Mouse (Mus musculus) left cerebral cortex, postnatal 10 days (tissue): Measurements from ENCODE around the gene Psmd8. TPM values are rescaled to one million over a fixed set of nuclear protein-coding genes. Genes with fewer than 3 reads are reported as not detected.
A peak's percentile ranks its signal among the peaks of the same experiment; 100 is the strongest.
"Not testable (repeated sequence)": the region's sequence is repeated elsewhere in the genome, so short reads cannot be mapped to it uniquely, and the experiment has no call there.

Experiments used
- DNase-seq, 2 experiments: peaks; one replicate each; pipeline ENCODE4 v3.0.0; 2021 to 2022; ENCODE audit warnings: low spot score in 2 of 2, mixed read lengths in 1 of 2; ENCODE audit errors: extremely low spot score in 1 of 2
- intact Hi-C: fragments of 180-260 bp; cut with DNase I; formaldehyde crosslinking; loops from one replicate; pipeline ENCODE4 v1.15.1; 2025
- total RNA-seq, 2 experiments: library from RNA; stranded (reverse); gene quantifications; 2 replicates each; pipeline ENCODE4 v1.2.3; 2021

Gene Psmd8
- total RNA-seq: 100 to 1,000 TPM; 167 to 170 TPM

DNA sequence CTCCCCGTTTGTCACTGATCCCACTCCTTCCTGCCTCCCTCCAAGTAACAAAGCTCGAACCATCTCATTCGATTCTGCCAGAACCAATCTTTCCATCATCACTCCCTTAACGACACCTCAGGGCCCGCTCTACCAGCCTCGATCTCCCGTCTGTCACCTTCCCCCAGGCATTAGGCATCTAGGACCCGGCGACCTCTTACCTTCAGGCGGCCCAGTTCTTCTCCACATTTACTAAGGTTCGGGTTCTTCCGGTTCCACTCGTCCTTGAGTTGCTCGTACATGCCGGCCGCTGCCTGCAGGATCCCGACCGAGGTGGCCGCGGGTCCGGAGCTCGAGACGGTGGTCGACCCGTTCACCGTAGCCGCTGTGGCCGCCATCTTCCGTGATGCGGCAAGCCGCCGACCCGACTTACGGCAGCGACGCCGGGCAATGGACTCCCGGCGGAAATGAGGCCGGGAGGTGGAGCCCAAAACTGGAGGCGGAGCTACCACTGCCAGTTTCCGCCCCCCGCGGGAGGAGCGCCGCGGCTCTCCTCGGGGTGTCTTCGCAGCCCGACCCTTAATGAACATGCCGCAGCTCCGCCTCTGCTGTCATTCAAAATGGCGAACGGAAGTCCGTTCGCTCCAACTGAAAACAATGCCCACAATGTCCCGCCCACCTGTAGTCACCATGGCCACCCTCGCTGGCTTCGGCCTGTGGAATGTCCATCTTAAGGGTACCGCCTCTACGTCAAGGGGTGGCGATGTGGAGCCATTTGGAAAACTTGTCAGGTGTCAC is at the start of gene Psmd8:
TSS of gene Psmd8 (minus strand) at position 625 of the 777 bp plus-strand sequence.
- intact Hi-C loops: loop anchor here (5.0 kb wide), 1 partner anchor 52 kb away; the partner anchor contains the start of gene Kcnk6
- peak; percentile 94 to 97 for DNase-seq

GRCm38 (mm10) chr7:29228202-29228601 is 47.7 kb upstream of the Psmd8 start:
- intact Hi-C loops: no loop called here
- no peak for DNase-seq

- intact Hi-C loops: no loop called here
- DNase-seq: no peak
Observed at GRCm38 (mm10) chr7:29225520-29225919, 45.0 kb upstream of the Psmd8 start.

DNA sequence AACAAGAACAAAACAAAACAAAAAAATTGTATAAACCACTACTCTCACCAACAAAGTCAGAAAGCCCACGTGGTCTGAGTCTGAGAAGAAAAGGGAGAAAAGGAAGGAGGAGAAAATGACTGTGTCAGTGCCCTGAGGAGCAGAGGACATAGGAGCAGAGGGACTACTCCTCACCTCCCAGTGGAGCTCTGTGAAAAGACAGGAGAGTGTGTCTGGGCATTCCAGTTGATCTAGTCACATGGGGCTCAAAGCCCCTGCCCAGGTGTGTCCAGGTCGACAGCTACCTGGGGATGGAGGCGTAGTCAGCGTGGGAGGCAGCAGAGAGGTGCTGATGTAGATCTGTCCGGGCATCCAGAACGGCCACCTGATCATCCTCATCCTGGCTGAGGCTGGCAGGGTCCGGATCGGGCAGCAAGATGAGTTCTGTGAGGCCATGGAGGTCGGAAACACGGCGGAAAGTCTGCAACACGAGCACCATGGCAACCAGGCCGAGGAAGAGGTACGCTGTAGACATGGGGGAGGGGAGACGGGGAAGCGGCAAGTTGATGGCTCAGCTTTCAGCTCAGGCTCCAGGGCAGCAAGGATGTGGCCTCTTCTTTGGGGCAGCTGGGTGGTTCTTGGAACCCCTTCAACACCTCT is 44.4 kb upstream of the Psmd8 start:
- intact Hi-C loops: no loop called here
- peak in 1 of 2 experiments; percentile 50 for DNase-seq

DNA sequence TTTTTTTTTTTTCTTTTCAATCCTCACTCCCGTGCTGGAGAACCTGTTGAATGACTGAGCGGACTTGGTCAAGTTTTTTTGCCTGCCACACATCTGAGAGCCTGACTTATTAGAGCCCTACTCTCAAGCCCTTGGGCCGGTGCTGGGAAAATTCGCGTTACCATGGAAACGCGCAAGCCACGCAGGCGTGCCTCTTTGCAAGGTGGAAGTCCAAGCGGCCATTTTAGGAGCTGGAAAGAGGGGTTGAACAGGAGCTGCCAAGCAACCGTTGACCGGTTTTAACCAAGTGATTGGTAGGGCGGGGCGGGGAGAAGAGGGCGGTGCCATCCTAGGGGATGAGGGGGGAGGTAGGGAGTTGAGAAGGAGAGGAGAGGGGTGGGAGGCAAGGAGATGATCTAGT is 34.3 kb upstream of the Psmd8 start:
- no peak for DNase-seq

DNA sequence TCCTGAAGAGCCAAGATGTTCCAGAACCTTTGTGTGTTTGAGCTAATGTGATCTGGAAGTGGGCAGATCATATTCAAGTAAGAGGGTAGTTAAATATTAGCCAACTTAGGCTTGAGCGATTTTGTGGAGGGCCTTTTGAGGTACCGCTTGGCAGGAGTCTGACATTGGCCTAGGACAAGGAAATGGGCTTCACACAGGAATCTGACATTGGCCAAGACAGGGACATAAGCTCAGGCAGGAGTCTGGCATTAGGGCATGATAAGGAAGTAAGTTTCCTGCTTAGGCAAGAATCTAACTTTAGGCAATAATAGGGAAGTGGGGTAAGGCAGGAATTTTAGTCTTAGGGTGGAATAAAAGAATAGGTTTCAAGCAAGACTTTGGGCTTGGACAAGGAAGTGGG is 33.7 kb upstream of the Psmd8 start:
- intact Hi-C loops: no loop called here
- DNase-seq: no peak

More for the DNA sequence above, 34.3 kb upstream of the Psmd8 start:
- intact Hi-C loops: no loop called here

DNA sequence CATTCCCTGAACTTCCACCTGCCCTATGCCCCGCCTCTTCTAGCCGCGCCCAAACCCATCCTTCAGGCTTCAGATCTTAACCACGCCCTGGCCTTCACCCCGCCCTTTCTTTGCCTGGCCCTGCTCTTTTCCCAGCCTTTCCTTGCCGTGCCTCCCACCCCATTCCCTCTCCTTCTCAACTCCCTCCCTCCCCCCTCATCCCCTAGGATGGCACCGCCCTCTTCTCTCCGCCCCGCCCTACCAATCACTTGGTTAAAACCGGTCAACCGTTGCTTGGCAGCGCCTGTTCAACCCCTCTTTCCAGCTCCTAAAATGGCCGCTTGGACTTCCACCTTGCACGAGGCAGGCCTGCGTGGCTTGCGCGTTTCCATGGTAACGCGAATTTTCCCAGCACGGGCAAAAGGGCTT is 33.2 kb upstream of the Psmd8 start, which contains the start of gene Catsperg1:
TSS of gene Catsperg1 (minus strand) at position 361 of the 408 bp plus-strand sequence.
- intact Hi-C loops: no loop called here
- DNase-seq: peak in 1 of 2 experiments; percentile 50

- DNase-seq, intact Hi-C loops: not testable (repeated sequence)
Observed at GRCm38 (mm10) chr7:29212775-29213560, 32.5 kb upstream of the Psmd8 start.

DNA sequence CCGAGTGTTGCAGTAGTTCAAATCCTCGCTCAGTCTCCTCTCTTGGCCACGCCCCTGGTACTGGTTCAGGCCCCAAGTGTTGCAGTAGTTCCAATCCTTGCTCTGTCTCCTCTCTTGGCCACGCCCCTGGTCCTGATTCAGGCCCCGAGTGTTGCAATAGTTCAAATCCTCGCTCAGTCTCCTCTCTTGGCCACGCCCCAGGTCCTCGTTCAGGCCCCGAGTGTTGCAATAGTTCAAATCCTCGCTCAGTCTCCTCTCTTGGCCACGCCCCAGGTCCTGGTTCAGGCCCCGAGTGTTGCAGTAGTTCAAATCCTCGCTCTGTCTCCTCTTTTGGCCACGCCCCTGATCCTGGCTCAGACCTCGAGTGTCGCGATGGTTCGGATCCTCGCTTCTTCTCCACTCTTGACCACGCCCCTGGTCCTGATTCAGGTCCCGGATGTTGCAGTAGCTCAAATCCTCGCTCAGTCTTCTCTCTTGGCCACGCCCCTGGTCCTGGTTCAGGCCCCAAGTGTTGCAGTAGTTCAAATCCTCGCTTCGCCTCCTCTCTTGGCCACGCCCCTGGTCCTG is 31.8 kb upstream of the Psmd8 start:
- DNase-seq: peak in 1 of 2 experiments; percentile 55
- intact Hi-C loops: no loop called here

GRCm38 (mm10) chr7:29211415-29212198 is 31.1 kb upstream of the Psmd8 start:
- intact Hi-C loops: no loop called here
- peak; percentile 63 to 85 for DNase-seq

DNA sequence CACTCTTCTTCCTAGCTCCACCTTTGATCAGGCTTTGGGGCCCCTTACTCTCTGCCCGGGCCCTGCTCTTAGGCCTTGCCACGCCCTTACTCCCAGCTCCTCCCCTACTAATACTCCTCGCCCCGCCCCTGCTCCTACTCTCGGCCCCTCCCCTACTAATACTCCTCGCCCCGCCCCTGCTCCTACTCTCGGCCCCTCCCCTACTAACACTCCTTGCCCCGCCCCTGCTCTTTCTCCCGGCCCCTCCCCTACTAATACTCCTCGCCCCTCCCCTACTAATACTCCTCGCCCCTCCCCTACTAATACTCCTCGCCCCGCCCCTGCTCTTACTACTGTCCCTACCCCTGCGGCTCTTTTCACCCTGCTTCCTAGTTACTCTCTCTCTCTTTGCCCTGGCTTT is 30.5 kb upstream of the Psmd8 start:
- intact Hi-C loops: not testable (repeated sequence)
- peak in 1 of 2 experiments; percentile 54 for DNase-seq

DNA sequence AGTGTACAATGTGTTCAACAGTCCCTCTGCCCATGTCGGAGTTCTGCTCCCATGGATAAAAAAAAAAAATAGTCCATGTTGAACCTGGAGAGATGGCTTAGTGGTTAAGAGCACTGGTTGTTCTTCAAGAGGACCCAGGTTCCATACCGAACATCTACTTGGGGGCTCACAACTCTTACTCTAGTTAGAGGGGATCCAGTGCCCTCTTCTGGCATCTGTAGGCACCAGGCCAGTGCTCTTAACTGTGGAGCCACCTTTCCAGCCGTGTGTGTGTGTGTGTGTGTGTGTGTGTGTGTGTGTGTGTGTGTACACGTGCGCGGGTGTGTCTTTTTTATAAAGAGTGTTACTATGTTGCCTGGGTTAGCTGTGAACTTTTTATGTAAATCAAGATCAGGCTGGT is 22.1 kb upstream of the Psmd8 start:
- DNase-seq: no peak
- intact Hi-C loops: loop anchor here (10.0 kb wide), 1 partner anchor 512 kb away; no protein-coding TSS in a partner anchor

DNA sequence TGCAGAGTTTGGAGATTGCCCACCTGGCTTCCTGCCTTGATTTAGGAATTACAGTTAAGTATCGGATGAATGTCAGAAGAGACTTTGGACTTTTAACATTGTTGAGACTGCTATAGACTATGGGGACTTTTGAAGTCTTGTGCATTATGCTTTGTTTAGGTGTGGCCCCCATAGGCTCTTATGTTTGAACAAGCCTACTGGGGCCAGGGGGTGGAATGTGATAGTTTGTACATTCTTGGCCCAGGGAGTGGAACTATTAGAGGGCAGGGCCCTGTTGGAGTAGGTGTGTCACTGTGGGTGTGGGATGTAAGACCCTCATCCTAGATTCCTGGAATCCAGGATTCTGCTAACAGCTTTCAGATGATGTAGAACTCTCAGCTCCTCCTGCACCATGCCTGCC is 13.7 kb upstream of the Psmd8 start:
- DNase-seq, intact Hi-C loops: not testable (repeated sequence)

- DNase-seq: not testable (repeated sequence)
- intact Hi-C loops: loop anchor here (5.0 kb wide), 1 partner anchor 51 kb away; the partner anchor contains the start of gene Kcnk6
Observed at GRCm38 (mm10) chr7:29181323-29181722, 822 bp upstream of the Psmd8 start.

DNA sequence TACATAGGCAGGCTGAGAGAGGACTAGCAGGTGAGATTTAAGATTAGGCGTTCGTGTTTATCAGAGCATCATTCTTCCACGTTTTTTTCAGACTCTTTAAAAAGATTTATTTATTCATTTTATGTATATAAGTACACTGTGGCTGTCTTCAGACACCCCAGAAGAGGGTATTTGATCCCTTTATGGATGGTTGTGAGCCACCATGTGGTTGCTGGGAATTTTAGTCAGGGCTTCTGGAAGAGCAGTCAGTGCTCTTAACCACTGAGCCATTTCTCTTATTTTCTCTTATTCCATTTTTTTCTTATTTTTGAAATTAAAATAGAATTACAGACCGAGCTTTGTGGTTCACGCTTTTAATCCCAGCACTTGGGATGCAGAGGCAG is 344 bp upstream of the Psmd8 start:
- DNase-seq: no peak
- intact Hi-C loops: loop anchor here (5.0 kb wide), 1 partner anchor 51 kb away; the partner anchor contains the start of gene Kcnk6

DNA sequence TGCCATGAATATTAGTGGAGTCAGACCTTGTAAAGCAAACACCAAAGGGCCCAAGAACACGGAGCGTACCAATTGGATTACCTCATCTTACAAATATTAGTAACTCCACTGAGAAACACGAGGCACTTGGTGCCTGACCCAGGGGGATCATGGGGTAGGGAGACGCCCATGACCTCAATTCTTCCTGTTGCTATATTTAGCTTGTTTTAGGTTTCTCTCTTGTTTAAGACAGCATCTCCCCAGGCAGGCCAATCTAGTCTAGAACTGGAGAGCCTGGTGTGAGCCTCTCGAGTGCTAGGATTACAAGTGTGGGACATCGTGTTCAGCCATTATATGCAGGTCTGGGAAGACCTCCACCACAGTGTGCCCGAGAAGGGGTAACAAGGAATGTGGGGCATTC is 1.2 kb downstream of the Psmd8 start:
- intact Hi-C loops: no loop called here
- no peak for DNase-seq

GRCm38 (mm10) chr7:29178106-29178505 is 2.4 kb downstream of the Psmd8 start:
- intact Hi-C loops: no loop called here
- no peak for DNase-seq

DNA sequence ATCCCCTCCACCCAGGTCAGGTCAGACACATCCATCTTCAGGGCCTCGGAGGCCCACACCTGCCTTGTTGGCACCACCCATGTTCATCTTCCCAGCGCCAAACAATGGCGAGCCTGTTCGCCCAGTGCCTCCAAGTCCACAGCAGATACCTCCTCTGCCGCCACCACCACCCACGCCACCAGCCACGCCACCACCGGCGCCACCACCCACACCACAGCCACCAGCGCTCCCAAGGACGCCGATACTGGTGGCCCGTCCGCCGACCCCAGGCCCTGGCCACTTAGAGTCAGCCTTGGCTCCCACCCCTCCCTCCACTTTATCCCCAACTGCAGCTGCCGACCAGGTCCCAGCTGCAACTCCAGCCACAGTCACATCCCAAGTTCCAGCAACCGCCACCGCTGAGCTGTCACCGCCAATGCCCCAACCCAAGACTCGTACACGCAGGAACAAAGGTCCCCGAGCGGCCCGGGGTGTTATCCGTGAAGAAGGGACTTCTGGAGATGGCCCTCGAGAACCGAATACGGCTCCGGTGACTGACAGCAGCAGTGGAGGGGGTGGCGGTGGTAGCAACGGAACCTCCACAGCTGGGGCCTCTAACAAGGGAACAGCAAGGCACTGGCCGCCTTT is 8.0 kb downstream of the Psmd8 start:
- intact Hi-C loops: no loop called here
- DNase-seq: peak in 1 of 2 experiments; percentile 55
